Mouse (Mus musculus): ENCODE measurements at regions not wholly inside any gene's neighbourhood (a gene's known extent, or its start where the extent isn't known, plus 50 kb on each side); places are given as distances from the start of the nearest gene placed in this dataset.

DNA sequence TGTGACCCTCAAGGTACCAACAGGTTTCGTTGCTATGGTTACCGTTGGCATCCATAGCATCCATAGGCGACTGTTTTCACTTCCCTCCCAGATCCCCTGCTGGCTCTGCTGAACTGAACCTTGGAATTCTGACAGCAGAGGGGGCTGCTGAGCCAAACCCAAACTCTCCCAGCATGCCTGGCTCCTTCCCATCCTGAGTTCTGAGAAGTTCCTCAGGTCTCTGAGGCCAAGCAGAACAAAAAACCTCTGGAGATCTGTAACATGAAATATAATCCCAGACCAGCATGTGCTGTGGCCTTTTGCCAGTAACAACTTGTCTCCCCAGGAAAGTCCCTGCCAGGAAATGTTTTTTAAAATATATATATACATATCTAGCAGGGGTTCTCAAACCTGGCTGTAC, 56.1 kb upstream of the Clint1 start:
- DNase-seq: no peak

DNA sequence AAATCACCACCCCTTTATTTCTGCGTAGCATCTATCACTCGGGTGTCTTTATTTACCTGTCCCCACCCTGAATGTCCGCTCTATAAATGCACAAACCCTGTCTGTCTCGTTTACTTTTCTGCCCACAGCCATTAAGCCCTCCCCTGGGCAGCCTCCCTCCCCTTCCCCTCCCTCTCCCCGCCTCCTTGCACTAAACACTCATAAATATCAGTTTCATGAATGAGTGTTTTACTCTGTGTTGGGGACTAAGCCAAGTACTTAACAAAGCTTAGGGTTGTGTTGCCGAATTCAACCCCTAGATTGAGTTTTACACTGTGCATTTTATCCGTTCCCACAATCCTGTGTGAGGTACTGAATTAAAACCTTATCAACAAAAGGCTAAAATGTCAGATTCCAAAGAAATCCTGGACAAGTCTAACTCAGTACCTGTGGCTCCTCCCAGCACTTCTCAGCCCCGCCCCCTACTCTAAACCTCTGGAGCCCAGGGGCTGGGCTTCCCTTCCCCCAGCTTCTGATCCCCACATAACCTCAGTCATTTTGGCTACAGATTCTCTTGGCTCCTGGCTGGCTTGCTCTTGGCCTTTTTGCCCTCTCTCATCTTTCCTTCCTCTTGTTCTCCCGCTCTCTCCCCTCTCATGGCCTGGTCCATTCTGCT, 52.0 kb upstream of the Clint1 start:
- no peak for DNase-seq
